Mouse (Mus musculus) urinary bladder, postnatal 10 days (tissue): Measurements from ENCODE around the gene Ky.

Experiments
- DNase-seq: peaks from one replicate; pipeline ENCODE4 v3.0.0; 2022; ENCODE audit warnings: low spot score

Ky gene

GRCm38 (mm10) chr9:102505700-102506585 is at the start of gene Ky:
Gene Ky, plus strand, starts transcription at chr9:102505750.
- DNase-seq = no peak

DNA sequence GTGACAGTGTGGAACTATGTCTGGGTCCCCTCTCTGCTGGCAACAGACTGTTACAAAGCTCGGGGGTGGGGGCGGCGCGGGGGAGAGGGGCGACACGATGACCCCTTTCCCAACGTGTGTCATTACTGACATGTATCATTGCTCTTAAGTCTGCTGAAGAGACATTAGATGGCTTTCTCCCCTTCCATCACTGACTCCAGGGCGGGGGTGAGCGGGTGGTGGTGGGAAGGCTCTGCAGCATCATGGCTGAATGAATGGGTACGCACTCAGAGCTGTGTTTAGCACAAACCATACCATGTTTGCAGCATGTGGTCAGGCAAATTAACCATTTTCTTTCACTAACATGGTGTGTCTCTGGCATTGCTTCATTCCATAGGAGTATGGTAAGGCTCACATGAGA is 43.3 kb upstream of the Ky start:
- no peak for DNase-seq

GRCm38 (mm10) chr9:102465044-102465443 is 40.5 kb upstream of the Ky start:
- DNase-seq = no peak

DNA sequence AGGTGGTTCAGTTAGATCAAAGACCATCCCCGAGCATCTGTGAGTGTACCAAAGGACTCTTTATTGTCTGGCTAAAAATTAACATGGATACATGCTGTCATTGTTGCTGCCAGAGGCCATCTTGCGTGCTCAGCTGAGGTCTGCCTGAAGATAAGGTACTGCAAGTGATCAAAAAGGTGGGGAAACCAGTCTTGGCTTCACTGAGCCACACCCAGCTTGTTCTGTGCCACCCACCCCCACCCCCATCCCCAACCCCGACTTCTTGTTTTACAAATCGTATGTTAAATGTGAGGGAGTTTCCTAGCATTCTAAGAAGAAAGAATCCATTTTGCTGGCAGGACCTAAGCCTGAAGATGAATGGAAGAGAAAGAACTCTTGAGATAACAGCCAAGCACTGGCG is 39.8 kb upstream of the Ky start:
- DNase-seq = no peak

- DNase-seq = no peak
Measured at GRCm38 (mm10) chr9:102470076-102470819, 35.3 kb upstream of the Ky start.

- no peak for DNase-seq
Measured at GRCm38 (mm10) chr9:102477767-102478450, 27.6 kb upstream of the Ky start.

GRCm38 (mm10) chr9:102478451-102478835 is 27.1 kb upstream of the Ky start:
- no peak for DNase-seq

DNA sequence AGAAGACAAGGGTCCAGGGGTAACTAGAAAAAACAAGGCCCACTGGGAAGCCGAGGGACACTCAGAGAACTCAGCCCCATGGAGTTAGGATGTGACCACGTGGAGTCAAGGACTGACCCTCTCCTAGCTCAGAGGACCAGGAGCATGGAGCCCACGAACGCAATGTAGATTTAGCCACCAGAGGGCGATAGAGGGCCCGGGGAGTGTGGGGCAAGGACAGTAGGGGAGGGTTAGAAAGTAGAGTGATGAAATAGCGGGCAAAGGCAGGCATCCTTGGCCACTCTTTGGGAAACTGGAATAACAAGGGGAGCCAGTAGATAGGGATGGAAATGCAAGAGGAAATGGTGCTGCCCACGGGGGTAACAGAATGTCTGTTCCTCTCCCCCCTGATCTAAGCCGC is 26.5 kb upstream of the Ky start:
- no peak for DNase-seq

DNA sequence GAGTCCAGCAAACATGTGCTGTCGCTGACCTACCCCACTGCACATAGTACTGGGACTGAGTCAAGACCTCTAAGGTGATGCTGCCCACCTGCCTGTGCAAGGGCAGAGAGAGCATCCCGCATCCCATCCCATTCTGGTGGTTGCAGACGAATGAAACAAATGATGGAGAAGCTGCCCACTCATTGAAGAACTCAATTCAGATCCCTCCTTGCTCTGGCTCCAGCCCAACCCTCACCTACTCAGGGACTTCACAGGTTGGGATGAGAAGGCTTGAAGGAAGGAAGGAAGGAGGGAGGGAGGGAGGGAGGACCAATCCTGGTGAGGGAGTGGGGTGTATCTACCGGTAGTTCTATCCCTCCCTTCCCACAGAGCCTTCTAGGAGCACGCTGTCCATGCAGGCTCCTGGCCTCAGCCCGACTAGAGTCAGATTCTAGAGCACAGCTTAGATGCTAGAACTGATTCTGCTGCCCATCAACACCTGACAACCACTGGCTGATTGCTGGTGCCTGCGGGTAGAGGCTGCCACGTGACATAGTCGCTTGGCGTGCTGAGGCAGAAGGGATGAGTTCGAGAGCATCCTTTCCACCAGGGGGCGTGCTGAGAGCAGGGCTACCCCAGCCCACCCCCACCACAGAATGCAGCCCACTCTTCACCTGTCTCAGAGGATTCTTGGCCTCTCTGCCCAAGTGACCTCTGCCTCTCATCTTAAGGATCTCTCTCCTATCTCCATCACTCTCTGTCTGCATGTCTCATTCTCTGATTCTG is 13.3 kb upstream of the Ky start:
- no peak for DNase-seq

- no peak for DNase-seq
Measured at GRCm38 (mm10) chr9:102493044-102493443, 12.5 kb upstream of the Ky start.

DNA sequence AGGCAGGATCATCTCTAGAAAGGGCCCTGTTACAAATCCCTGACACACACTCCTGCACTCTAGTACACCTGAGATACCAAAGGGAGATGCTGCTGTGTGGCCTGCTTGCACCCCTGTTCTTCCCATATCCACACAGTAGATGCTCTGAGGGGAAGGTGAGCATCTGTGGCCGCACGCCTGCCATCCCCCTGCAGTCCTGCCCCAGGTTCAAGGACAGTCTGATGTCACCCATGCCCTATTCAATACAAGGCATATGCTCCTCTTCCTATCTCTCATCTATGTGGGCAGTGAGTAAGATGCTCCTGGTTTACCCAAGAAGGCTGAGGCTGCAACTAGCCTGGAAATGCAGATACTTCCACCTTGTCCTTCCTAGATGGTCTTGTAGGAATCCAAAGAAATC is 11.6 kb upstream of the Ky start:
- DNase-seq = no peak

- DNase-seq = no peak
Measured at GRCm38 (mm10) chr9:102494454-102494853, 11.1 kb upstream of the Ky start.

DNA sequence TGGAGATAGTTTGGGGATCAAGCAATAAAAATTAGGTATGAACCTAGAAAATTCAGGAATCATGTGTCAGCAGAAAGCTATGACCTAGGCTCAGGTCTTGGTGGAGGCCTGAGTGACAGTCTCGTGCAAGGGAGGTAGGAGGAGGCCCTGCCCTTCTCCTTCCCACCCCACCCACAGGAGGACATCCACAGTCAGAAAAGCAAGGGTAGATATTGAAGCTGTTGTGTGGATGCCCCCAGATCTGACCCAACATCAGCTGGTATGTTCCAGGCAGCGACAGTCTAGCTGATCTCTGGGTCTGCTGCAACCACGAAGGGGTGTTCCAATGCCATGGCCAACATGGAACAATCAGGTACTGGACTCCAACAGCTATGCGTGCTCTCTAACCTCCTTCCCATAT is 10.3 kb upstream of the Ky start:
- DNase-seq = no peak

- no peak for DNase-seq
Measured at GRCm38 (mm10) chr9:102496481-102497041, 9.0 kb upstream of the Ky start.

DNA sequence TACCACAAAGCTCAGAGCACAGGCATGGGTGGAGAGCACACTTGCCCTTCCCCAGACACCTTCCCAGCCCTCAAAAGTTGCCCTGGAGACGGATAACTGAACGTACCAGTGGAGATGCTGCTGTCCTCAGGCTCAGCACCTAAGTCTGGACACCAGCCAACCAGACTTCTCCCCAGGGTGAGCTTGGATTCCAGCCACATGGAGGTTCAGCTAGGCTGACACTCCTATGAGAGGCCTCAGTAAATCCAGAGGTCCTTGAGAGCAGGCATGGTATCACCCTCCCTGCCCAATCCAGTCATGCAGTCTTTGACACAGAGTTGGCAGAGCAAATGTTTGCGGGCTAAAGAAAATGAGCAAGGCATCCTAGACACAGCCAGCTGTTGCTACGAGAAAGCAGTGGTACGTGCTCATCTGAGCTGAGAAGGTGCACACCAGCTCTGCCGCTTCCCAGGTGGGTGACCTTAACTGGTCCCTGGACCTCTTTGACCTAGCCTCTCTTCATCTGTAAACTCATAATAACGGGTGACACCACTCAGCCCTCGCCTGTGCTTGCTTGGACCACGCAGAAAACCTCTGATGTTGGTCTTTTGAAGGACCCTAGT is 8.4 kb upstream of the Ky start:
- no peak for DNase-seq

- no peak for DNase-seq
Measured at GRCm38 (mm10) chr9:102497833-102498430, 7.6 kb upstream of the Ky start.

- no peak for DNase-seq
Measured at GRCm38 (mm10) chr9:102498701-102499100, 6.8 kb upstream of the Ky start.

- DNase-seq = no peak
Measured at GRCm38 (mm10) chr9:102499266-102499665, 6.3 kb upstream of the Ky start.

GRCm38 (mm10) chr9:102499746-102500145 is 5.8 kb upstream of the Ky start:
- no peak for DNase-seq

- no peak for DNase-seq
Measured at GRCm38 (mm10) chr9:102501113-102501512, 4.4 kb upstream of the Ky start.
